Mouse (Mus musculus): Measurements from ENCODE around the gene Zc3hav1. TPM values are rescaled to one million over a fixed set of nuclear protein-coding genes. Genes with fewer than 3 reads are reported as not detected.

Zc3hav1 gene
- total RNA-seq, 2 experiments from 2014 or later = 54.7 to 65.3 TPM

- no peak for ATAC-seq (replicated peaks; ENCODE audit: poor library complexity)
Measured at GRCm38 (mm10) chr6:38353181-38353580, 1.2 kb downstream of the Zc3hav1 start.

- ATAC-seq (replicated peaks; ENCODE audit: poor library complexity) = peak; percentile 29
Measured at GRCm38 (mm10) chr6:38352451-38352850, 2.0 kb downstream of the Zc3hav1 start.

- 0 out of 2 replicates have a peak, but pooled peaks have one; percentile 24 for ATAC-seq (replicated peaks; ENCODE audit: poor library complexity)
Measured at GRCm38 (mm10) chr6:38351930-38352329, 2.5 kb downstream of the Zc3hav1 start.

GRCm38 (mm10) chr6:38349806-38350205 lies 4.6 kb downstream of the Zc3hav1 start:
- no peak for ATAC-seq (replicated peaks; ENCODE audit: poor library complexity)

- ATAC-seq (replicated peaks; ENCODE audit: poor library complexity) = no peak
Measured at GRCm38 (mm10) chr6:38348811-38349453, 5.5 kb downstream of the Zc3hav1 start.

- no peak for ATAC-seq (replicated peaks; ENCODE audit: poor library complexity)
Measured at GRCm38 (mm10) chr6:38347875-38348274, 6.5 kb downstream of the Zc3hav1 start.

- ATAC-seq (replicated peaks; ENCODE audit: poor library complexity) = peak; percentile 73
Measured at GRCm38 (mm10) chr6:38345796-38346195, 8.6 kb downstream of the Zc3hav1 start.

- no peak for ATAC-seq (replicated peaks; ENCODE audit: poor library complexity)
Measured at GRCm38 (mm10) chr6:38344006-38344670, 10.3 kb downstream of the Zc3hav1 start.

- no peak for ATAC-seq (replicated peaks; ENCODE audit: poor library complexity)
Measured at GRCm38 (mm10) chr6:38343581-38343980, 10.8 kb downstream of the Zc3hav1 start.

- ATAC-seq (replicated peaks; ENCODE audit: poor library complexity) = peak; percentile 7
Measured at GRCm38 (mm10) chr6:38342666-38342992, 11.8 kb downstream of the Zc3hav1 start.

- ATAC-seq (replicated peaks; ENCODE audit: poor library complexity) = peak; percentile 69
Measured at GRCm38 (mm10) chr6:38341751-38342665, 12.4 kb downstream of the Zc3hav1 start.

- no peak for ATAC-seq (replicated peaks; ENCODE audit: poor library complexity)
Measured at GRCm38 (mm10) chr6:38339078-38339477, 15.3 kb downstream of the Zc3hav1 start.

- ATAC-seq (replicated peaks; ENCODE audit: poor library complexity) = no peak
Measured at GRCm38 (mm10) chr6:38337951-38338350, 16.5 kb downstream of the Zc3hav1 start.

GRCm38 (mm10) chr6:38337166-38337705 lies 17.2 kb downstream of the Zc3hav1 start:
- ATAC-seq (replicated peaks; ENCODE audit: poor library complexity) = no peak

- ATAC-seq (replicated peaks; ENCODE audit: poor library complexity) = no peak
Measured at GRCm38 (mm10) chr6:38335264-38335663, 19.1 kb downstream of the Zc3hav1 start.

- ATAC-seq (replicated peaks; ENCODE audit: poor library complexity) = peak; percentile 74
Measured at GRCm38 (mm10) chr6:38326596-38326995, 27.8 kb downstream of the Zc3hav1 start.

- peak; percentile 64 for ATAC-seq (replicated peaks; ENCODE audit: poor library complexity)
Measured at GRCm38 (mm10) chr6:38320621-38321020, 33.8 kb downstream of the Zc3hav1 start.

GRCm38 (mm10) chr6:38316050-38316449 lies 38.4 kb downstream of the Zc3hav1 start:
- peak; percentile 50; the same call in 1 of the 2 replicates for ATAC-seq (replicated peaks; ENCODE audit: poor library complexity)

GRCm38 (mm10) chr6:38309741-38310140 lies 44.7 kb downstream of the Zc3hav1 start:
- ATAC-seq (replicated peaks; ENCODE audit: poor library complexity) = no peak

- no peak for ATAC-seq (replicated peaks; ENCODE audit: poor library complexity)
Measured at GRCm38 (mm10) chr6:38304981-38305380, 49.4 kb downstream of the Zc3hav1 start.

GRCm38 (mm10) chr6:38298761-38299401 lies 55.5 kb downstream of the Zc3hav1 start, which contains the start of gene Zc3hav1l:
TSS of gene Zc3hav1l (minus strand) at chr6:38299259.
- peak; percentile 93 for ATAC-seq (replicated peaks; ENCODE audit: poor library complexity)

Measured in megakaryocyte progenitor cell, adult 5-6 weeks (primary cell).